Mouse (Mus musculus): ENCODE data around the gene Mrgprd.

Mrgprd gene

DNA sequence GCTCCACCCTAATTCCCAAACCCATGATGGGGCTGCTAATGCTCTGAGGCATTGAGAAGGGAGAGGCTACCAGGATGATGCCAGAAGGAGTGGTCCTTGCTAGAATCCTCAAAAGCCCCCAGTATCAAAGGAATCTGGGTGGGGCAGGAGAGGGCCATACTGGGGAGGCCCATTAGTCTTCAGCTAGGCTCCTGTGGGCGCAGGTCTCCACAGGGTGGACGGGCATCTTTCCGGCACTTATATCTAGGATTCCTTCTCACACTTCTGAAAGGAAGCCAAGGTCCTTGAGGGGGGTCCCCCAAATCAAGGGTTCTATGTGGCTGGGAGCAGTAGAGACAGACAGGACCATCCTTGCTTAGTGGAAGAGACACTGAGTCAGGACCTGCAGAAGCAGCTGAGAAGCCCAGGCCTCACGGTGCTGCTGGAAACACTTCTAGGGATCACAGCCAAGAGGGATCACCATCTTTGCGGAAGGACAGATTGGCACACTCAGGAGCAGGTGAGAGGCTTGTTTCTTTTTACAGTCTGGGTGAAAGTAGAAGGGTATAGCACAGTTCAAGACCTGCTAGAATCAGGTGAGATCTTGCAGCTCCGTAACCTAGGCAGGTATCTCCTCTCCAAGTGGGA is at the start of gene Mrgprd:
Gene Mrgprd (plus strand): TSS at position 51 of the 627 bp plus-strand sequence.
- DNase-seq, result no peak

DNA sequence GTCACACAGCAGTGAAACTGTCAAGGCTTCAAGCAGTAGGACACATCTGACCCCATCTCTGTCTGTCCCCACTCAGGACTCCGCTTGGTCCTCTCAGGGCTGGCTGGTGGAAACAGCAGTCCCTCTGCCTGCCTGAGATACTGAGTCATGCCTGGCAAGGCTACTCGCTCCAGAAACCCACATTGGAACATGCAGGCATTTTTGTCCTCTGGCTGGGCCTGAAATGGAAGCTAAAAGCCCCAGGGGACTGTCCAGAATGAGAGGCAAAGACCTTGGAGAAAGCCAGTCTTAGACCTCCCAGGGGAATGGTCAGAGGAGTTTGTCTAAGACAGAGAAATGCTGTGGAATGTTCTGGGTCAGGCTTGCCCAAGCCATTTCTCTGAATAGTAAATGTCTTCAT is 48.6 kb upstream of the Mrgprd start:
- peak; percentile 22 to 60 for DNase-seq

DNA sequence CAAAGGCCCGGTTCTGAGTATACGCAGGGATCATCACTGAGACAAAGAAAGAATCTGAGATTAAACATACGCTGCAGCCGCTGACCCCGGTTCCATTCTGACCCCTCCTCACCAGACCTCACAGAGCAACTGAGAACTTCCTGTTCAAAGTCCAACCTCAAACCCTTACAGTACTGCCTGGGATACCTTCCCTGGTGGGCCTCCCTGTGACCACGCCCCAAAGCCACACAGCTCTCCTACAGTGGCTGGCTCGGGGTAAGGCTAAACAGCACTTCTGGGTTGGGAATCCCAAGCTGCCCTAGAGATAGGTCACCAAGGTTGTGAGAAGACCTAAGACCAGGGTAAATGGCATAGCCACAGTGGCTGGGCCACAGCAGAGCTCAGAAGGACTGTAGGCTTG is 45.7 kb upstream of the Mrgprd start:
- DNase-seq, result no peak

DNA sequence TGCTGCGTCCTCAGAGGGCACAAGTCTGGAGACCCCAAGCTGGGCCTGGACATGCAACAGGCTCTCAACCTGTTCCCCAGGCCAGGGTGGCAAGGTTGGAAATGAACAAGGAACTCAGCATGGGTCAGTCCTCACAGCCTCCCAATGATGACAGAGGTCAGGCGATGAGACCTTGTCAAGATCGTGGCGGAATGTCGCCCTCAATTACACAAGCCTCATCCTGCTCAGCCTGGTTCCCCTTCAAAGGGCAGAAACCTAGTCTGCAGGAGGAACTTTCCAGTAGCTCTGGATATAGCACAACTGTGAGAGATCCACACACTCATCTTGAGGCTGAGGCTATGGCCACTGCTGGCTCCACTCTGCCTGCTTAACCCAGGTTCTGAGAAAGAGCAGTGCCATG is 43.7 kb upstream of the Mrgprd start:
- DNase-seq, result no peak

DNA sequence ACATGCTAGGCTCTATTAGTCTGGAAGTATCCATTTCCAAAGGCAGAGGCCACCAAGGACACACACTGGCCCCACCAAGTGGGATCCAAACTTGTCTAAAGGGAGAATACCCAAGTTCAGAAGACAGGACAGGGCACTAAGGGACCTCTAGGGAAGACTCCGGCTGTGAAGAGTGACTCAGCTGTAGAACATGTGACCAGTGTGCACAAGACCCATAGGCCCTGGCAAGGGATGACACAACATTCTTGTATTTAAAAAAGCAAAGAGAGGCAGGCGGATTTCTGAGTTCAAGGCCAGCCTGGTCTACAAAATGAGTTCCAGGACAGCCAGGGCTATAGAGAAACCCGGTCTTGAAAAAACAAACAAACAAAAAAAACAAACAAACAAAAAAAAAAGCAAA is 39.1 kb upstream of the Mrgprd start:
- no peak for DNase-seq

DNA sequence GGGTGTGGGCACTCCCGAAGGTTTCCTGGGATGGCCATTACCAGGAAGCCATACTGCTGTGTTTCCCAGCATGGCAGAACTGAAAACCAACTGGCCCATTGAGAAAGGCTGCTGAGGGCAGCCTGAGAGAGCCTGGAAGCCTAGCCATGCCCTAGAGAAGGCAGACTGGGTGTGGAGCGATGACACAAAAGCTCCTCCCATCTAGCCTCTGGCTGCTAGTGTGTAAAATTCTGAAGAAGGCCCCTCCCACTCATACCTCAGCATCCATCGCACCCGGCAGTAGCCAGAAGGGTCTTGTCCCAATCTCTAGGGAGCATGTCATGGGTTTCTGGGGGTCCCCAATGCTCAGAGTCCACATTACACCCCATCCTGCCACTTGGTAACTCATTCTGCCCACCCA is 33.2 kb upstream of the Mrgprd start:
- DNase-seq, result no peak

DNA sequence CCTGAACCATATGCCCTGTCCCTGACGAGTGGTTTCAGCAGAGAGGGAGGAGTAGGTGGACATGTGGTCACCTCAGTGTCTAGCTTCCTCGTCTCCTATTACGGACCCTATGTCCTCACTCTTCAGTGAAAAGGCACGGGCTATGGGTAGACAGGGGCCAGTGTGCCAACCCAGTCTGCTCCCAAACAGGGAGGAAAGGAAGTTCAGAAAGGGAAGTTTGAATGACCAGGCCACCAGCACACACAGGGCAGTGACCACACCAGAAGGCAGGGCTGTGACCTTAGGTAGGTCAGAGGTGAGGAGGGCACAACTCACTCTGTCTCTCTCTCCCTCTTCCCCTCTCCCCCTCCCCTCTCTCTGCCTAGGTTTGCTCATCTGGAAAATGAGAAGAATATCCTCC is 31.6 kb upstream of the Mrgprd start:
- no peak for DNase-seq

DNA sequence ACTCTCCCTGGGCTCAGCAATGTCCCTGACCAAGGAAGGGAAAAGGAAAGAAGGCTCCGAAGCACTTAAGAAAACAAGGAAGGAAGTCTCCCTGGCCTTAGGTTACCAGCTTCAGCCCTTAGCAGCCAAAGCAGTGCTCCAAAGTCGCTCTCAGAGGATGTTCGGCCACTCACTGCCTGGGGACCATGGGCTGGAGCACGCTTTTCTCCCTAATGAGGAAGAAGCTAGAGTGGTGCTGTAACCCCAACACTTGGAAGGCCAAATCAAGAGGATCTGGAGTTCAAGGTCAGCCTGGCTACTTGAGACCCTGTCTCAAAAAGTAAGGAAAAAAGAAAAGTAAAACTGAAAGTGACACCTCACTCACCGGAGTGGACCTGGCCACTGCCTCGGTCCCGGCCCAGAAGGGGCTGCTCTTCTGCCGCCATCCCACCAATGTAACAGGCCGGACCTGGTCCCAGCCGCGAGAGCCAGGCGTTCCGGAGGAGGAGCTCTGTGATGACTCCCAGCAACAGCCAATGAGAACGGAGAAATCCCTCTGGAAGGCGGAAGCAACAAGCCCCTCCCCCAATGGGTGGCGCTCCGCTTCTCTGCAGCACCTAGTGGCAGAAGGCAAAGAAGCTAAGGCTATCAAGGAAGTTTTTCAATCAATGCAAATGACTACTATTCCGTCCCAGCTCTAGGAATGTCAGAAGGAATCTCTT is 31.0 kb upstream of the Mrgprd start, which contains the start of gene Tpcn2:
Gene Tpcn2 (minus strand): TSS at position 525 of the 701 bp plus-strand sequence.
- DNase-seq, result peak; percentile 96 to 97

DNA sequence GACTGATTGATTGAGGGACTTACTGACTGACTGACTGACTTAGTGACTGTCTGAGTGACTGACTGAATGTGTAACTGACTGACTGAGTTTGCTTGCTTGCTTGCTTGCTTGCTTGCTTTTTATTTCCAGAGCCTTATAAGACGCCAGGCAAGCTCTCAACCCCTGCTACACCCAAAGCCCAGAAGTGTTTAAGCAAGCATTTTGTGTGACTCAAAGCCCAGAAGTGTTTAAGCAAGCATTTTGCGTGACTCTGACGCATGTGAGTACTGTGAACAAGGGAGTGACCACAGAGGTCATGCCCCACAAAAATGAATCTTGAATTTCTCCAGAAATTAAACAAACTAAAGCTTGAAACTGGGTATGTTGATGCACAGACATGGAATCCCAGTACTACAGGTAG is 30.3 kb upstream of the Mrgprd start:
- DNase-seq, result no peak

DNA sequence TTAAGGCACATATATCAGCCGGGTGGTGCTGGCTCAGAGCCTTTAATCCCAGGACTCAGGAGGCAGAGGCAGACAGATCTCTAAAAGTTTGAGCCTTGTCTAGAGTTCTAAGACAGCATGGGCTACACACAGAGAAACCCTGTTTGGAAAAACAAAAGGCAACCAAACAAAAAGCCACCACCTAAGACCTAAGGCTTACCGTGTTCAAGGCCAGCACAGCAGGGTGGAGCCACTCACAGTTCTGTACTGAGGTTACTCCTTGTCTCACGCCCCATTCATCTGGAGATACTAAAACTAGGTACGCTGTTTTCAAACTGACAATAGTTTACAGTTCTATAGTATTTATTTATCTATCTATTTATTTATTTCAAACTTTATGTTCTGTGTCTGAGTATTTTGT is 29.2 kb upstream of the Mrgprd start:
- no peak for DNase-seq

DNA sequence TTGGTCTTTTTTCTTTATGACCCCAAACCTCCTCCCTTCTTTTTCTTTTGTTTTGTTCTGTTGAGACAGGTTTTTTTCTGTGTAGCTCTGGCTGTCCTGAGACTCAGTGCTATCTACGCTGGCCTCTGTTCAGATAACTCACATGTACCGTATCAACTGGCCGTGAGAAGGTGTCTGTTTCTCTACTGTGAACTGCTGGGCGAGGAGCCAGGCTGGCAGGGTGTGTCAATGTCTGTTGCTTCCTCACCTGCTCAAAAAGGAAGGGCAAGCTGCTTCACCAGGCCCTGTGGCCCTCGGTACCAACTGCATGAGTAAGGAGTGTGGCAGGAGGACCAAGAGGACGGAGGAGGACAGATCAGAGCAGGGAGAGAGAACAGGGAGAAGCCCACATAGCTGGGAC is 27.2 kb upstream of the Mrgprd start:
- DNase-seq, result no peak

DNA sequence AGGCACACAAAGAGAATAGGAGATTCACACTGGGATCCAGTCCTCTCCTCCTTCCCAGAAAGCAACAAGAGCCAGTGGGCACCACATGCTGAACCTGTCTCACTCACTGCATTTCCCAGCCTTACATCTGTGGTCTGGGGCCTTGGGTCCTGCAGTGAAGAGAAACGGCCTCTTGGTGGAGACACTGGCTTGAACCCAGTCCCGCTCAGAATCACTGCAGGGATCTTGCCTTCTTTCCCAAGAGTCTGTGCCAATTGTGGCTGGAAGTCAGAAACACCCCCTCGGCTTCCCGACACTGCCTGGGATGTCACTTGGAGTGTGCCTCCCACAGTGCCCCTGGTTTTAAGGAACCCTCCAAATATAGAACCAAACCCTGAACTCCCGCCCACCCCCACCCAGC is 25.3 kb upstream of the Mrgprd start:
- peak in 1 of 2 experiments; percentile 8 for DNase-seq

DNA sequence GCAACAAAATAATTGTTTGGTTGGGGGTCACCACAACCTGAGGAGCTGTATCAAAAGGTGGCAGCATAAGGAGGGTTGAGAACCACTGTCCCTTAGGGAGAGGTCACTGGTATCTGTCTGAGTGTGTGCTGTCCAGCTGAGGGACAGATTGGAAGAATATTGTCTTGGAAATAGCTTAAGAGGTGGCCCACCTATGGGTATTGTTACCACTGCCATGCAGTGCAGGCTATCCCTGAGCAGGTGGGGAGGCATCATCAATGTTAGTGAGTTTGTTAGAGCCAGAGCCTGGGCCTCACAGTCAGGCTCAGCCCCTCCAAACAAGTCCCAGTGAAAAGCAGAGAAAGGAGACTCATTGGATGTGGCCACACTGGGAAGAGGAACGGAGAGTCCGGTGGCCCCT is 22.8 kb upstream of the Mrgprd start:
- no peak for DNase-seq

DNA sequence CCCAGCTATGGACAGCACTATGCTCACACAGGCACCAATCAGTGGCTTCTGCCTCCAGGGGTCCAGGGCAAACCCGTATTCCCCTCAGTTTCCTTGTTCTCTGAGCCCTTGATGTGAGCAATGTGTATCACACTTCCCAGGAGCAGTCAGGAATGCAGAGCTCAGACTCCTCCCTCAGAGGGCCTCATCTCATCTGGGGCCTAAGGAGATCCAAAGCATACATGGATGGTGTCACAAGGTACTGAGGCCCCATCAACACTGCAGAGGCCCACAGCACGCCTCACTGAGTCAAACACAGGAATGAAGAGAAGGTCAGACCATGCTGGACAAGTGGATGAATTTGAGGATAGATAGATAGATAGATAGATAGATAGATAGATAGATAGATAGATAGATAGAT is 21.9 kb upstream of the Mrgprd start:
- no peak for DNase-seq

DNA sequence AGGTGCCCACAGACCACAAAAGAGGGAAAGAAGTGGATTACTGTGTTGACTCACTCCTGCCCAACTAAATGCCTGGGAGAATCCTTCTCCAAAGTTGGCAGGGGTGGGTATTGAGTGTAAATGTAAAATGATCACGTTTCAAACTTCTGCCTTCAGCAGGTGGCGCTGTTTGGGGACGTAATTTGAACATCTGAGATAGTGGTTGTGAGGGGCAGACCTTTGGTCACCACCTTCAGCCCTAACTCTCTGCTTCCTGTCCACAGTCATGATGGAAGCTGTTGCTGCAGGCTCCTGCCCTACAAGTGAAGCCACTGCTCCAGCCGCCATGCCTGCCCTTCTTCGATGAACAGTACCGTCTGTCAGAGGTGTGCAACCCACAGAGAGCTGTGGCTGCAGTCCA is 20.8 kb upstream of the Mrgprd start:
- DNase-seq, result peak in 1 of 2 experiments; percentile 28

DNA sequence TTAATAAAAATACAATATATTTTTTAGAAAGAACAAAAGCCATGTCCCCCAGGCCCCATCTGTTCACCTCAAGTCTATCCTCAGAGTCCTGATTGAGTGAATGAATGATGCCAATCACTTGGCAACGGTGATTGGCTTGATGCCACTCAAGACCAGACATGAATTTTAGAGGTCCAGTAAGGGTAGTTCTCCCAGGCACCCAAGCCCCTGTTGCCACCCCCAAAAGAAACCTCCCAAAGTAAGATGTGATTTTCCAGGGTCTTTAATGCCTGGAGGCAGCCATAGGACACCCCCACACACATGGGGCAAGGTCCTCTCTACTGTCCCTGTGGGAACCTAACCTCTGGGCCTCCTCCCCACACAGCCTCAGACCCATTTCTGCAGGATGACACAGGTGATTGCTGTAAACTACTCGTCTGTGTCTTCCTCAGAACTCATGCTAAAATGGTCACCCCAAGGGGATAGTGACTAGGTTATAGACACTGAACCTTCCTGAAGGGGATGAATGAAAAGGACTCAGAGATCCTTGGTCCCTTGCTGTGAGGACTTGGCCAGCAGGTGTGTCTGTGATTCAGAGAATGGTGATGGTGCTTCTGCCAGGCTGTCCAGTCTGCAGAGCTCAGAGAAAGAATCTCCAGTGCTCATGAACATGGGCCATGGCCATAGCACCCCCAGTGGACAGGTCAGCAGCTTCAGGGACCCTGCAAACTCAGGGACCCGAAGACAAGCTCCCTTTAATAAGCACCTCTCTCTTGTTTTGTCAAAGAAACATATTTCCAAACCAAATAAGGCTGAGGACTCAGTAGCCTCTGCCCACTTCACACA is 15.8 kb upstream of the Mrgprd start:
- peak in 1 of 2 experiments; percentile 24 for DNase-seq

DNA sequence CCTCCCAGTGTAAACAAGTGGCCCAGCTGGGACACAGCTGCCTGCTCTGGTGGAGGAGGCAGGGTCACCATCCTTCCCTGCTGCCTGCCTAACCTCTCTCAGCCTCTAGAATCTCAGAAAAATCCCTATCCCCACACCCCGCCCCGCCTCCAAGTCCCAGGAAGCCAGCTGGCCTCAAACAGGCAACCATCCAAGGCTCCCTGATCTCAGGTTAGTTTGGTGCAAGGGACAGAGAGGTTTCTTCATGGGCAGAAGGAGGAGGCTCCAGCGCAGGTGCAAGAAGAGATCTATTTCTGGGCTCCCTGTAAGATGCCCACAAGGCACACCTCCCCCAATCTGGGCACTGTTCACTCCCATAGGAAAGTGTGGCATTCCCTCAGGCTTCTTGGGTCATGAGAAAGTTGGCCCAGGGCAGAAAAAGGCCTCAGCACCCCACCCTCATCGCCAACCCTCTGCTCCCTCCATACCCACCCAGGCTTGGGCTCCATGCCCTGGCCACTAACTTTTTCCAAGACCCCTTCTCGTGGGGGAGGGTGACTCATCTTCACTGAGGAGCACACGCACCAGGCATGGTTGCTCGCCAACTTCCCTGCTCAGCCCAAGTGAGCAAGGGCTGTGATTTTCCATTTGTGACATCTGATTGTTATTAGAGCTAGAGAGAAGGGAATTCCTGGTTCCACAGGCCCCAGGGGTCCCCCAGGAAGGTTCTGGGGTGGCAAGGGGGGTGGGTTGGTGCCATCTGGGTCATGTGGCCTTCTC is 14.9 kb upstream of the Mrgprd start:
- peak; percentile 20 to 60 for DNase-seq

DNA sequence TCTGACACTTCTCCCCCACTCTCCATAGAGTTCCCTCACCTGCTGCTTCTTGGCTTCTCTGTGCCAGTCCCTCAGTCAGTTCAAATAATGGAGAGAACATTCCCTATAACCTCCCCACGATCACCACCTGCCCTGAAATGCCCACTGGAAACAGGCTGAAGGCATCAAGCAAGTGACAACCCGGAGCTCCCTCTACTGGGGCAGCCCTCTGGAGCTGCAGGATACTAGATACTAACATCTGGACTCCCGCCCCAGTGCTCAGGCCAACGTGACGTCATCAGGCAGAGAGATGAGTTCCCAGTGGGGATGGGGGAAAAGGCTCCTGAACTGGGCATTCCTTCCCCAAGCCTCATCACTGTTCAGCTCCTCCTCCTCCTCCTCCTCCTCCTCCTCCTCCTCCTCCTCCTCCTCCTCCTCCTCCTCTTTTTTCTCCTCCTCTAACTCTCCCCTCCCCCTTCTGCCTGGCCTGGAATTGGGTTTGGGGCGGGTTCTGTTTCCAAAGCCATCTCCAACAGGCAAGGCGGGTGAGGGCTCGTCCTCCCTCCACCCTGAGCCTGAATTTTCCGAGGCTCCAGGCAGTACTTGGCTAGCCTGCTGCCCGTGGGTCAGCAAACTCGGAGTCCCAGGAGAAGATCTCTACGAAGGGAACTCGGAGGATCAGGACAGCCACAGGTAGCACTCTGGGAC is 14.2 kb upstream of the Mrgprd start, which contains the start of gene Mrgprf:
Gene Mrgprf (plus strand): TSS at position 508 of the 687 bp plus-strand sequence.
- DNase-seq, result peak; percentile 38 to 60

DNA sequence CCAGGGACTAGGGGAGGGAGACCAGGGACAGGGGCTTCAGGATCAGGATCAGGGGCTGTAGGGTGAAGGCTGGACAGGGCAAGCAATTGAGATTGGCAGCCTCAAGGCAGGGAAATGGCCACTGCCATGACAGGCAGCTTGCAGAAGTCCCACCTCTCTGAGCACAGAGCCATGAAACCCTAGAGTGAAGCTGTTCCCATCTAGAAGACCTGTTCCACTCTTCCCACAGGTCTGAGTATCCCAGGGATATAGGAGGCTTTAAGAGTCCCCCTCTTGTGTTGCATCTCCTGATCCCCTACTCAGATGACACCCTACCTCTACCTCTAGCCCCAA is 13.7 kb upstream of the Mrgprd start:
- no peak for DNase-seq

DNA sequence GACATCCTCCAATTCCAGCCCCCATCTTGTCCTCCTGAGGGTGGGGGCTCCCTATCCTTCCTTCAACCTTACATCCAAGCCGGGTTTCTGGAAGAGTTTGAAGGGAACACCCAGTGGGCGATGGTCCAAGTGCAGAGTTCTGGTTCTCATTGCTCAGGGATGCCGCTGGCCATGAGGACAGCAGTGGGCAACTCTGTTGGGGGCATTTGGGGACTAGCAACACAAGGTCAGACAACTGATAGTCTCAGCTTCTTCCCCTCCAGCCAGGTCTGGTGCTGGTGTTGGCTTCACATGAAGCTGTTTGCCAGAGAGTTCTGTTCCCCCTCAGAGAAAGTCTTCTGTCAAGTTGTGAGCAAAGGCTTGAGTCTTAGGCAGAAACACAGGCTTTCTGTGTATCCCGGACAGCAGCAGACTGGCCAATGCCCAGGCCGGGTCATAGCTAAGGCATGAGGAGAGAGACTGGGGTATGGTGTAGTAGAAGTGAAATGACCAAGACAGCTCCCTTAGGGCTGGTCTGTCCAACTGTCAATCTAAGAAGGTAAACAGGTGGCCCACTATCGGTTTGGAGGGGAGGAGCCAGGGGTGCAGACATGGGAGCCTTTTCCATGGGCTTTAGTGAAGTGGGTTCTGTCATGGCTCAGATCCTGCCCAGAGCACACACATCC is 13.2 kb upstream of the Mrgprd start:
- peak in 1 of 2 experiments; percentile 11 for DNase-seq

DNA sequence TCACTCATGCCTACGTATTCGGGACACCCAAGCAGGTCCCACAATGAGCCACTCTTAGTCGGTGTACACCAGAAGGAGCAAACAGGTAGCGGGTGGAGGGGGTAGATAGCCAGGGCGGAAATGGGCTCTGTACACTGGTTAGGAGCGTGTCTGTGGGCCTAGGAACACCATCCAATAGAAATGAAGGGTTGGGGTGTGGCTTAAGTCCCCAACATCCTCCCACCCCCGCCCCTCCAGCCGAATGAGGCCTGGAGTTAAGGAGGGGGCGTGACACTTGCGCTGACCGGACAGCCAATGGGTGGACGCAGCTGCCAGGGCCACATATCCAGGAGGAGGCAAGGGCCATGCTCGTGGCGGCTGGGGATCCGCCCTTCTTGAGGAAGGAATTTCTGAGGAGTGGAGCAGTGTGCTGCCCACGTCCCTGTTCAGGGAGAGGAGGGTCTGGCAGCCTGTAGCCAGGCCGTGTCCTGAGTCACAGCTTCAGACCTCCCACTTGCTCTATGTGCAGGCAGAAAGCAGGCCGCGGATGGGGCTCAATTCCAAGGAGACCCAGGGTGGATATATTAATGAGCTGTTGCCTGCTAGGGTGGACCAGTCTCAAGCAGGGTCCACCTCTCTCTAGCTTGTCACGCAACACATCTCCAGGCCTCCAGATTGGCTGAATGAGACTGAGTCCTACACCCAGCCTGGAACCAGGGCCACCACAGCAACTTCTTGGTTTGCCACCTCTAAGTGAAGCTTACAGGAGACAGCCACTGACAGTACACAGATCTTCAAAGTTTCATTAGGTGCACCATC is 11.9 kb upstream of the Mrgprd start:
- DNase-seq, result peak; percentile 53 to 82
